Mouse (Mus musculus) kidney, embryonic 16.5 days (tissue): ENCODE measurements around the gene Adgrf3. TPM values are rescaled to one million over a fixed set of nuclear protein-coding genes. Genes with fewer than 3 reads are reported as not detected.

Experiments
- ATAC-seq: fragments of 200-750 bp; cut with Nextera tagmentation; 2 replicates; pipeline ENCODE4 v1.8.0; 2017; ENCODE audit warnings: moderate TSS enrichment; ENCODE audit not compliant: low FRiP score, low TSS enrichment
- H3K27ac ChIP-seq: fragments of 300-500 bp; sonication (generic); 2 replicates; pipeline ENCODE4 v1.5.1; 2014; ENCODE audit warnings: low read length
- H3K27me3 ChIP-seq: fragments of 300-500 bp; sonication (generic); 2 replicates; pipeline ENCODE4 v1.6.1; 2014; ENCODE audit warnings: low read length, control low read depth, mixed read lengths; ENCODE audit not compliant: insufficient read depth
- H3K36me3 ChIP-seq: fragments of 300-500 bp; sonication (generic); 2 replicates; pipeline ENCODE4 v1.6.1; 2014; ENCODE audit warnings: low read length, control low read depth, mixed read lengths; ENCODE audit not compliant: insufficient read depth
- H3K4me1 ChIP-seq: fragments of 300-500 bp; sonication (generic); 2 replicates; pipeline ENCODE4 v1.6.1; 2014; ENCODE audit warnings: low read length, control low read depth, mixed read lengths; ENCODE audit not compliant: insufficient read depth
- H3K4me2 ChIP-seq: fragments of 300-500 bp; sonication (generic); replicated peaks from 2 replicates; pipeline ENCODE4 v1.6.1; 2014; ENCODE audit warnings: low read depth, low read length
- H3K4me3 ChIP-seq: fragments of 300-500 bp; sonication (generic); 2 replicates; pipeline ENCODE4 v1.5.1; 2014; ENCODE audit warnings: mild to moderate bottlenecking, low read length
- H3K9ac ChIP-seq: fragments of 300-500 bp; sonication (generic); replicated peaks from 2 replicates; pipeline ENCODE4 v1.6.1; 2014; ENCODE audit warnings: low read length
- H3K9me3 ChIP-seq: fragments of 300-500 bp; sonication (generic); 2 replicates; pipeline ENCODE4 v1.6.1; 2016; ENCODE audit warnings: low read length, control low read depth
- WGBS: fragments of 180-500 bp; shearing (Covaris S2); extraction: QIAGEN DNeasy Blood & Tissue Kit; methylation state at CpG from one replicate; pipeline ENCODE4 v1.1.7; 2014; 5-methylcytosine and 5-hydroxymethylcytosine counted together
- polyA plus RNA-seq: library from polyadenylated mRNA; unstranded; fragments of >200 nt; fragmentation: Nextera tagmentation; extraction: Ambion mirVana; gene quantifications from 2 replicates; pipeline ENCODE4 v1.2.1, GENCODE M21; 2015

Gene Adgrf3
- polyA plus RNA-seq, 1 experiment from 2014 or later = 0.40 TPM

DNA sequence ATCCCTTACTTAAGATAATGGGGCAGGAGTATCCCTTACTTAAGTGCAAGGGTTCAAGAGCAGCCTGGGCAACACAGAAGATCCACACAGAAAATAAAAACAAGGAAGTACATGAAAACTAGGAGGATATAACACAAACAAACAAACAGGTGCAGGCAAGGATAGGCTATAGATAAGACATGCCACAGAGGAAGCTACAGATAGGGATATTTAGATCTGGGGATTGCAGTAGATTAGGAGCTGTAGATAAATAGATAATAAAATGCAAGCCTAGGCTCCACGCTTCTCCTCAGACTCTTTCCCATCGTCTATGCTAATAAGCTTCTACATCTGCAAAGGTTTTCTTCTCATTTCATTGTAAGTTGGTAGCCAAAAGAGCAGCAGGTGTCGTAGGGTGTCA, 488 bp downstream of the Adgrf3 start:
- Histone ChIP-seq H3K4me3 (no peak overlapping the region), H3K4me1 (no peaks in the 10 kb centered on the region; the same call in 1 of the 2 replicates), H3K27ac (no peak overlapping the region), H3K36me3 (no peaks in the 10 kb centered on the region), H3K4me2 (no peak overlapping the region), H3K27me3 (no peaks in the 10 kb centered on the region), H3K9ac (no peak overlapping the region), H3K9me3 (no peaks in the 10 kb centered on the region)
- WGBS = 77% methylated on average over 3 of the region's 3 CpGs
- ATAC-seq = no peak

DNA sequence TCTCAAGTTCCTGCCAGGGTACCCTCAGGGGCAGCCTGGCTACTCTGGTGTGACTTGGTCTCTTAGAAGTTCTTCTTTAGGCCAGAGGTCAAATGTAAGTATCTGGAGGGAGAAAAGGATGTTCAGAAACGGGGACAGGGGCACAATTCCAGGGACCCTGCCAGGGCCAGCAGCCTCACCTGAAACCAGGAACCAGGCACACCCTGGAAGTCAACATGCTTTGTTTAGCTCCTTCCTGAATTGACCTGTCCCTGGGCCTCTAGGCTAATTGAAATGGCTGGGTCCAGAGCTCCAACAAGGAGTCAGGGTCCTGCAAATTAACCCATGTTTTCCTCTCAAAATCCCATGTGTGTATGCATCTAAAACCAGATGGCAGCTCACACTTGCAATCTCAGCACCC, 1.1 kb downstream of the Adgrf3 start:
- Histone ChIP-seq H3K27me3 (no peaks in the 10 kb centered on the region), H3K4me3 (no peak overlapping the region), H3K9me3 (no peaks in the 10 kb centered on the region), H3K4me2 (no peak overlapping the region), H3K4me1 (no peaks in the 10 kb centered on the region; the same call in 1 of the 2 replicates), H3K27ac (no peak overlapping the region), H3K36me3 (no peaks in the 10 kb centered on the region), H3K9ac (no peak overlapping the region)
- 35% methylated on average over 1 of the region's 1 CpGs for WGBS
- ATAC-seq = no peak

DNA sequence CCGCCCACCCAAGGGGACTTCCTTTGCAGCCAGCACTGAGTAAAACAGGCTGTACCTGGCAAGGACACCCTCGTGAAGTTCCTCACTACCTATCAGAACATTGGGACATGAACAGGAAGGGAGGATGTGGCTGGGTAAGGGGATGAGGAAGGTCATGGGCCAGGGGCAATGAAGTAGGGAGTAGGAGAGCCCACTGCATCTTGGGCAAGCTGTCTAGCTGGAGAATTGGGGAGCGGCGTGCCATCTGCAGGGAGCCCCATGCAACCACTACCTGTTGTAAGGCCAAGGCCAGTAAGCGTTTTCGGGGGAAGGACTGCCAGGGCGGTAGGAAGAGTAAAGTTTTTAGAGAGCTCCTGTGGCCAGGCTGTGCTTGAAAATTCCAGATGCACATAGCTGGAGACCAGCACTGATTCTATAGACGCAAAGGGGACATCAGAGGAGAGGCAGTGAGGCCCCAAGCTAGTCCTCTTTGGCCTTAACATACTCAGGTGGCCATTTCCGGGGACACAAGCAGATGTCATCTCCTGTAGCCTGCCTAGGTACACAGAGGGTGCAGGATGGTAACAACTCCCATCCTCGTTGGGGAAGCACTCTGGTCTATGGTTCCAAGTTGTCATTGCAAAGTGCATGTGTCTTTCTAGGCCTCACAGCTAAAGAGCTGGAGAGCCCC, 2.2 kb downstream of the Adgrf3 start:
- Histone ChIP-seq H3K4me2 (no peak overlapping the region), H3K9me3 (no peaks in the 10 kb centered on the region), H3K9ac (no peak overlapping the region), H3K27ac (no peak overlapping the region), H3K36me3 (no peaks in the 10 kb centered on the region), H3K4me1 (no peaks in the 10 kb centered on the region; the same call in 1 of the 2 replicates), H3K27me3 (no peaks in the 10 kb centered on the region), H3K4me3 (no peak overlapping the region)
- ATAC-seq = no peak
- WGBS = 78% methylated on average over 10 of the region's 10 CpGs

DNA sequence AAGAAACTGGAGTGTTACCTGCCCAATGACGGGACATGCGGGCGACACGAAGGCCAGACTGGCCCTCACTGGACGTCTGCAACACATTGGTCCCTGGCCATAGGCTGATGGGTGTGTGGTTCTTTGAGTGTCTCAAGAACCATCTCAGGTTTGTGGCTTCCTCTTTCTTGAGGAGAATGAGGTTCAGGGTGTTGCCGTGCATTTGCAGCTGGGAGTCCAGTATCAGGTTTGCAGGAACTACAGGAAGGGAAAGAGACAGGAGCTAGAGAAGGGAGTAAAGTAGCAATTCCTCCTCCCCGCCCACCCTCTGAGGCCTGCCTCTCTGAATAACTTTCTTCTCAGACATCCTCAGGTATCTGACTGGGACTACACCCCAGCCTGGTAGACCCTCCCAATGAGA, 3.3 kb downstream of the Adgrf3 start:
- ATAC-seq = no peak
- 83% methylated on average over 7 of the region's 7 CpGs for WGBS
- Histone ChIP-seq H3K27ac (no peak overlapping the region), H3K36me3 (no peaks in the 10 kb centered on the region), H3K27me3 (no peaks in the 10 kb centered on the region), H3K9ac (no peak overlapping the region), H3K9me3 (no peaks in the 10 kb centered on the region), H3K4me1 (no peaks in the 10 kb centered on the region; the same call in 1 of the 2 replicates), H3K4me3 (no peak overlapping the region), H3K4me2 (no peak overlapping the region)

DNA sequence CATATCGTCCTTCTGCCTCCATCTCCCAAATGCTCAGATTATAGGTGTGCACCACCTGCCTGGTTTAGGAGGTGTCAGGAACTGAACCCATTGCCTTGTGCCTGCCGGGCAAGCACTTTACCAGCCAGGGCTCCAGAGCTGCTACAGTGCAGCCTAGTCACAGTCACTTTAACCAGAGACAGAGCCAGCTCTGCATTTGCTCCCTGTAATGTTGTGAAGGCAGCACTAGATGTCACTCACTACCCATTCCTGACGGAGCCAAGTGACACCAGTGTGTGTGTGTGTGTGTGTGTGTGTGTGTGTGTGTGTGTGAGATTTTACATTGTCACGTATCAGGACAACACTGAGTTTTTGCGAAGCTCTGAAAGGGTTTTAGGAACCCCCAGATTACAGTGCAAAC, 4.0 kb downstream of the Adgrf3 start:
- 45% methylated on average over 5 of the region's 5 CpGs for WGBS
- no peak overlapping the region for H3K27ac ChIP-seq
- no peaks in the 10 kb centered on the region; the same call in 1 of the 2 replicates for H3K4me1 ChIP-seq
- no peaks in the 10 kb centered on the region for H3K36me3 ChIP-seq
- no peak overlapping the region for H3K9ac ChIP-seq
- H3K27me3 ChIP-seq = no peaks in the 10 kb centered on the region
- H3K9me3 ChIP-seq = no peaks in the 10 kb centered on the region
- no peak overlapping the region for H3K4me2 ChIP-seq
- no peak overlapping the region for H3K4me3 ChIP-seq
- ATAC-seq = no peak

DNA sequence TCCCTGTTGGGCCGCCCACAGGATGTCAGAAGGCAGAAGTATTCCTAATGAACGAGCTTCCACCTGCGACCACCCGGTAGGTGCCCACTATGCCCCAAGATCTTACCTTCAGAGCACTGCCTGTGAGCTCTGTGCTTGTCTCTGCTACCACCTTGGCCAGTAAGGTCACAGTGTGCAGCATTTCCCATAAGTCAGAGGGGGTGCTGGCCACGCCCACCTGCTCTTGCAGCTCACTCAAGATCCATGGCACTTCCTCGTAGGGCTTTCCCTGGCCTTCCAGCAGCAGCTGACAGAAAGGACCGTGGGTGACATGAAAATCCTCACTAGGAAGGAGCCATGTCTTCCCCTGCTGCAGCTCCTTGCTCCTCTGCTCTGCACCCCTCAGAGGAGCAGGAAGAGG, 7.3 kb downstream of the Adgrf3 start:
- H3K9ac ChIP-seq = 0 out of 2 replicates have a peak overlapping the region, but pooled peaks have one; percentile 13
- 62% methylated on average over 7 of the region's 7 CpGs for WGBS
- no peaks in the 10 kb centered on the region for H3K36me3 ChIP-seq
- no peak overlapping the region for H3K4me3 ChIP-seq
- H3K4me2 ChIP-seq = no peak overlapping the region
- no peak for ATAC-seq
- no peak overlapping the region for H3K27ac ChIP-seq
- no peaks in the 10 kb centered on the region for H3K27me3 ChIP-seq
- H3K4me1 ChIP-seq = no peaks in the 10 kb centered on the region; the same call in 1 of the 2 replicates
- H3K9me3 ChIP-seq = no peaks in the 10 kb centered on the region

DNA sequence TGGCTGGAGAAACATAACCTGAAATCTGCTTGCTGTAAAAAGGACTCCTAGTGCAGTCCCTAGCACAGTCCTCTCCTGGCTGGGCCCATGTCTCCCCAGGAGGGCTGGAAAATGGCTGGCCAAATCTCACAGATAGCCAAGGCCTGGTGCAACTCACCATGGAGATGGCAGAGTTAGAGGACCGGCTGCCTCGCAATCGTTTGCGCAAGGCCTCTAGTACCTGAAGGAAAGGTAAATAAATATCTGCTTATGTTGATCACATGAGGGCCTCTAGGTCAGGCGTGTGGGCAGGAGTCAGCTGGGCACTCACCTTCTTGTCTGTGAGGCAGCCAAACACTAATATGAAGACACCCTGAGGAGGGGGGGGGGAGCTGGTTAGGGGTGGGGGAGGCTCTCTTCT, 10.2 kb downstream of the Adgrf3 start:
- Histone ChIP-seq H3K4me2 (no peak overlapping the region), H3K27ac (no peak overlapping the region), H3K27me3 (no peaks in the 10 kb centered on the region), H3K9me3 (no peaks in the 10 kb centered on the region), H3K4me1 (no peaks in the 10 kb centered on the region), H3K36me3 (0 out of 2 replicates have a peak, but pooled peaks cover 3% of the 10 kb centered on the region), H3K4me3 (no peak overlapping the region), H3K9ac (no peak overlapping the region)
- no peak for ATAC-seq
- WGBS = 89% methylated on average over 5 of the region's 5 CpGs

DNA sequence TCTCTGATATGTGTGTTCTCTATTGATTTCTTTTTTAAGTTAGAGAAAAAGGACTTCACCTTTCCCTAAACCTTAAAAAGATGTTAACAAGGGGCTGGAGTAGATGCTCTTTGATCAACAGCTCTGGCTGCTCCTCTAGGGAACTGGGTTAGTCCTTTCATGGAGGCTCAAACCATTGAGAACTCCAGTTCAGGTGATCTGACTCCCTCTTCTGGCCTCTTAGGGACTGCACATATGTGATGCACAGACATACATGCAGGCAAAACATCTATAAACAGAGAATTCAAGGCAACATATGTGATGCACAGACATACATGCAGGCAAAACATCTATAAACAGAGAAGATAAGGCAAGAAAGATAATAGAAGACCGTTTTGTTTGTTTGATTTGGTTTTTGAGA, 13.1 kb downstream of the Adgrf3 start:
- 86% methylated on average over 1 of the region's 1 CpGs for WGBS
- no peaks in the 10 kb centered on the region for H3K9me3 ChIP-seq
- H3K4me2 ChIP-seq = no peak overlapping the region
- no peaks in the 10 kb centered on the region for H3K4me1 ChIP-seq
- no peak overlapping the region for H3K9ac ChIP-seq
- H3K27me3 ChIP-seq = no peaks in the 10 kb centered on the region
- peaks cover 11% of the 10 kb centered on the region; the same call in 1 of the 2 replicates for H3K36me3 ChIP-seq
- ATAC-seq = no peak
- no peak overlapping the region for H3K4me3 ChIP-seq
- H3K27ac ChIP-seq = no peak overlapping the region

DNA sequence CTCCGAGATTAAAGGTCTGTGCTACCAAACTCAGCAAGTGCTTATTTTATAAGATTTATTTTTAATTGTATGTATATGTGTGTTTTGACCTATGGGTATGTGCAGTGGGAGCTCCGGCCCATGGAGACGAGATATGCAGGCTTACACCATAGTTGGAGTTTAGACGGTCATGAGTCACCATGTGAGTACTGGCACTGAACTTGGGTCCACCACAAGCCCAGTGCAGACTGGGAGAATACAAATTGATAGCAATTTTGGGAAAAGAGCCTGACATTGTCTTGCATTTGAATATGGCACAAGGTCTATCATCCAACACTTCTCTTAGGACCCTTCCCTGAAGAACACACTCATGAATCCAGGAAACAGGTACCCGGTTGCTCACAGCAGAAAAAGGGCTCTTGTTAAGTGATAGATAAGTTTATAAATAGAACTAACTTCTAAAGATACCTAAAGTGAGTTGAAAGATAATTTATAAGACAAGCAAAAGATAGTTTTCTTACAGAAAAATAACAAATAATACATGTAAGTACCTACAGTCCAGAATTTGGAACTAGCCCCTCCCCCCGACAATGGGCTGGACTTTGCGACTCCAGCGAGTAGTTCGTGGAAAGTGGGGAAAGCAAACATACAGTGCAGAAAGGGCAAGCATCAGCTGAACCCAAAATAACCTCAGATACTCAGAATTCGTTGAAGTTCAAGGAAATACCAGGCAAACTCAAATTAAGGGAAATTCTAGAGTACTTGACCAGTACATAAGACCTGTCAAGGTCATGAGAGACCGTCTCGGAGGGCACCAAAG, 17.6 kb downstream of the Adgrf3 start:
- 92% methylated on average over 12 of the region's 12 CpGs for WGBS
- Histone ChIP-seq H3K4me2 (no peak overlapping the region), H3K36me3 (peaks cover 30% of the 10 kb centered on the region), H3K27ac (no peak overlapping the region), H3K4me1 (no peaks in the 10 kb centered on the region), H3K4me3 (no peak overlapping the region), H3K9me3 (no peaks in the 10 kb centered on the region), H3K27me3 (no peaks in the 10 kb centered on the region), H3K9ac (no peak overlapping the region)
- no peak for ATAC-seq

DNA sequence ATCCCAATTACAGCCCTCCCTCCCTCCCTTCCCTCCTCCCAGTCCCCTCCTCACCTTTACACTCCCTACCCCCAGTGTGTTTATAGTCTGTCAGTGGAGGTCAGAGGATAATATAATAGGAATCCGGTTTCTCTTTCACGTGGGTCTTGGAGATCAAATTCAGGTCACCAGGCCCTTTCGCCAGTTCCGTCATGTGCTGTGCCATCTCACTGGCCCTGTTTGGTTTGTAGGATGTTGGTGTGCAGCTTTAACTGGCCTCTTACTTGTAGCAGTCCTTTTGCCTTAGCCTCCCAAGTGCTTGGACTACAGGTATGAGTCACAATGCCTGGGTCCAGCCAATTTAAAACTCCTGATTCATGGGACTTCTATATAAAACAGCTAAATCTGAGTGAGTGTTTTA, 29.7 kb downstream of the Adgrf3 start:
- no peak for ATAC-seq
- Histone ChIP-seq H3K27ac (no peak overlapping the region), H3K4me2 (no peak overlapping the region), H3K36me3 (peaks cover 51% of the 10 kb centered on the region), H3K9me3 (no peaks in the 10 kb centered on the region), H3K4me3 (no peak overlapping the region), H3K9ac (no peak overlapping the region), H3K27me3 (no peaks in the 10 kb centered on the region), H3K4me1 (no peaks in the 10 kb centered on the region)
- 29% methylated on average over 4 of the region's 4 CpGs for WGBS
